Mouse (Mus musculus) kidney, postnatal 10 days (tissue): ENCODE measurements around the gene AI481877.

ENCODE experiments used
- DNase-seq: peaks from one replicate; pipeline ENCODE4 v3.0.0; 2021; ENCODE audit warnings: mixed read lengths

The AI481877 gene

DNA sequence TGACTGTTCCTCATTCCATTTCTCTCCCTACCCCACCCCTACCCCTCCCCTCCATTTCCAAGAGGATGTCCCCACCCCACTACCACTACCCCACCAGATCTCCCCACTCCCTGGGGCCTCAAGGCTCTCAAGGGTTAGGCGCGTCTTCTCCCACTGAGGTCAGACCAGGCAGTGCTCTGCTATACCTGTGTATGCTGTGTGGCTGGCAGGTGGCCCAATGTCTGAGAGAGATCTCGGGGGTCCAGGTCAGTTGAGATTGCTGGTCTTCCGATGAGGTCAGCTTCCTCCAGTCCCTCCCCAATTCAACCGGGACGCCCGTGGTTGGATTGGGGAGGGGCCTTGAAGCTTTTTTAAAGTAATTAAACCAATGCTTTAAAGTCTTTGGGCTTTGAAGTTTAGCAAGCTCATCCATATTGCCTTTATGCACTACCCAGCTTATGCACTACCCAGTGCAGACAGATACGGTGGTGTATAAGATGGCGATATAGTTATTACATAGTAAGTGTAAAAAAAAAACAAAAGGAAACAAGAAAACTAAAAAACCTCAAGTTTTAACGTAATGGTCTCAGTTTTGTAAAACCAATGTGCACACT is 104.4 kb downstream of the AI481877 start:
- peak; percentile 21 for DNase-seq

DNA sequence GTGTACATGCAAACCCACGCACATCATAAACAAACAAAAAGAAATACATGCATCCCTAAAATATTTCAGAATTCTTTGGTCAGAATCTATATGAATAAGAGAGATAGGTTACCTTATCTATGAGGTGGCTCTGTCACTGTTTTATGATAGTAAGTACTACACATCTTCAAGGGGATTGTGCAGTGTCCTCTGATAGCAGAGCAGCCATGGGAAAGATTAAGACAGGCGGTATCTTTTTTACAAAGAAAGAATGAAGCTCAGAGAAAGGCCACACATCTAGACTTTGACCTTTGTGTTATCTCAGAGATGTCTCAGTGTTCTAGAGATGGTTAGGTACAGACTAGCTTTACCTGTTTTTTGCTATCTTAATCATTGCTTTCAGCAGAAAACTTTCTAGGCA is 121.9 kb downstream of the AI481877 start:
- no peak for DNase-seq

GRCm38 (mm10) chr4:59015181-59015580 is 123.6 kb downstream of the AI481877 start:
- DNase-seq: no peak

DNA sequence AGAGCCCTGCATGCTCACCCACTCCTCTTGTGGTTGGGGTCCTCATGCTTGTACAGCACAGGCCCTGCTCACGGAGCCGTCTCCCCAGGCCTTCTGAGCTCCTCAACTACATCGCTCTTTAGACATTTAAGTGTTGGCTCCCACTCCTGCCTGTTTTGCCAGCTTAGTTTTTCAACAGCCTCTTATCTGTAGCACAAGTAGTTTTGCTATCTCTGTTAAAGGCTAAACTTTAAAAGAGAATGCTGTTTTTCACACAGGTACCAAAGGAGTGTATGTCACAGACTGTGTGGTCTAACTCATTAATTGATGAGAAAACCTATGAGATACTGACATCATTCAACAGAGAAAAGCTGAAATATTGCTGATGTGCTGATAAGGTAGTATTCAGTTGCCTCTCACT is 127.3 kb downstream of the AI481877 start:
- no peak for DNase-seq

GRCm38 (mm10) chr4:59009696-59010095 is 129.1 kb downstream of the AI481877 start:
- no peak for DNase-seq

DNA sequence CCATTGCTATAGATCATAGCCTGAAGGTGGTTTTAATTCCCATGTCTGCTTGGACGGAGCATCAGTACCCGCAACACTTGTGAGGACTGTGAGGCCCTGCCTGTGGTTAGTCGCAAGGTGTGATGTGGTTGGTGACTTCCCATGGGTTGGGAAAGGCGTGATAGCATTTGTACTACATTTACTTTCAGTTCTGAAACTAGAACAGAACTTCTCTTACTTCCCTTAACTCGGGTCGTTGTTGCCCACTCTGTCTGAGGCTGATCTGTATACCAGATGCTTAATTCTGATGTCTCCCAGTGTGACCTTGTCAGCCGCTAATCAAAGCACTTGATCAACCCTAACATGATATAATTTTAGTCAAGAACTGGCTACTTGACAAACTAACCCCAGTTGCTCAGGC is 129.6 kb downstream of the AI481877 start:
- no peak for DNase-seq

DNA sequence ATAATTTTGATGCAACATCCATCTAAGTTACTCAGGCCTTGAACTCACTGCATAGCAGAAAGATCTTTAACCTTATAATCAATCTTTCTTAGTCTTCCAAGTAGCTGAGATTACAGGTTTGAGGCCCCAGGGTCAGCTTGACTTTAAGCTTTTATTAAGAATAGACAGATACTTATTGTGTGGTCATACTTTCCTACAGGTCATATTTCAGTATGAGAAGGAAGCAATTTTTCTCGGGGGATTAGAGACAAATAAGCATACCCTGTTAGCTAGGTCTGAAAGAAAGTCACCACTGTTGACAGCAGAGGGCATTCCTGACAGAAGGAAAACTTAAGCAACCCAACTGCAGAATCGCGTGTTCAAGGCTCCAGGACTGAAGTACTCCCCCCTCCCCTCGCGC is 130.8 kb downstream of the AI481877 start:
- no peak for DNase-seq

GRCm38 (mm10) chr4:59007016-59007415 is 131.8 kb downstream of the AI481877 start:
- DNase-seq: no peak

DNA sequence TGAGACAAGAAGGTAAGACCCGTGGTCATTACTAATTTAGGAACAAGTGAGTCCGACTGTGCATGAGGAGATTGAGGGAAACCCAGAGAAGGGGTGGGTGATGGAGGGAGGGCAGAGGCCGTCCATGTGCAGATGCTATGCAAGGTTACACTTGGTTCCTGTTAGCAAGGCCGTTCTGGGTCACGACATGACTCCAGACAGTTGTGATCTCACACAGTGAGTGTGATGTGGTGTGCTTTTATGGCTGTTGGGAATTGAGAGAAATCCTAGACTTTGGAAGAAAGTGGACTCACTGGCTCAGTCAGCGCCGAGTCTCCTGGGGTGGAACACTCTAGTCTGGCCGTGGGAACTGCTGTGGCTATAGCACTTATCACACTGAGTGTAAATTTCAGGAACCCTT is 132.6 kb downstream of the AI481877 start:
- no peak for DNase-seq

GRCm38 (mm10) chr4:59003806-59004200 is 135.0 kb downstream of the AI481877 start:
- no peak for DNase-seq

DNA sequence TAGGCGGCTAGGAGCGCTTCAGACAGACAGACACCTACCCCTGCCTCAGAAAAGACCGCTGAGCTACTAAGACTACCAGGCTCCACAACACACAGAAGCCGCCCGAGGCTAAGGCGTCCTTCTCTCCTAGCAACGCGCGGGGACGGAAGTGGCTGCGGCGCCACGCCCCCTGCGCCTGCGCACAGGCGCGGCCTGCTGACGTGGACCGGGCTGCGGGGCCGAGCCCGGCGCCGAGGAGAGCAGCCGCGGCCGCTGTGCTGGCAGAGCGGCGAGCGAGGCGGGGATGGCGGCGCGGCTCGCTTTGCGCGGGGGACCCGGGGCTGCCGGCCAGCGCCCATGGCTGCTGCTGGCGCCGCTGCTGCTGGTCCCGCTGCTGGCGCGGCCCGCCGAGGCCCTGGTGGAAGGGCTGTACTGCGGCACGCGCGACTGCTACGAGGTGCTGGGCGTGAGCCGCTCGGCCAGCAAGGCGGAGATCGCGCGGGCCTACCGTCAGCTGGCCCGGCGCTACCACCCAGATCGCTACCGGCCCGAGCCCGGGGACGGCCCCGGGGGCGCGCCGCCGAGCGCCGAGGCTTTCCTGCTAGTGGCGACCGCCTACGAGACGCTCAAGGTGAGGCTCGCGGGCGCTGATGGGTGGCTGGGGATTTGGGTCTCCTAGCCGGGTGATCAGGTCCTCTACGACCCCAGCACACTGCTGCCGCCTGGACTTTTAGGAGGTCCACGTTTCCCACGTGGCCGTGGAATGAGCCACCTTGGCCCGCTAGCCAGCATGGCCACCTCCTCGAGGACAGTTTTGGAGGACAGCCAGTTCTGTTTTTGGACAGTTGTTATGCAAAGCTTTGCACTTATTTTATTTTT is 135.6 kb downstream of the AI481877 start, which contains the start of gene Gm20503:
TSS of gene Gm20503 (plus strand) at position 263 of the 858 bp plus-strand sequence.
- peak; percentile 96 for DNase-seq

DNA sequence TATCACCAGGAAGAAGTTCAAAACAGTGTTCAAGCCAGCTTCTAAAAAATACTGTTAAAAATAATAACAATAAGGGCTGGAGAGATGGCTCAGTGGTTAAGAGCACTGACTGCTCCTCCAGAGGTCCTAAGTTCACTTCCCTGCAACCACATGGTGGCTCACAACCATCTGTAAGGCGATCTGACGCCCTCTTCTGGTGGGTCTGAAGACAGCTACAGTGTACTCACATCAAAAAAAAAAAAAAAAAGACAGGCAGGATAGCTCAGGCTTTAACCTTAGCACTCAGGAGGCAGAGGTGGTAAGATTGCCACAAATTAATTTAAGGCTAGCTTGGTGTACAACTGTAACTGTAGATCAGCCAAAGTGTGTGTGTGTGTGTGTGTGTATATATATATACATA is 138.2 kb downstream of the AI481877 start:
- peak; percentile 35 for DNase-seq

- peak; percentile 87 for DNase-seq
Measured at GRCm38 (mm10) chr4:58999686-59000085, 139.1 kb downstream of the AI481877 start.

DNA sequence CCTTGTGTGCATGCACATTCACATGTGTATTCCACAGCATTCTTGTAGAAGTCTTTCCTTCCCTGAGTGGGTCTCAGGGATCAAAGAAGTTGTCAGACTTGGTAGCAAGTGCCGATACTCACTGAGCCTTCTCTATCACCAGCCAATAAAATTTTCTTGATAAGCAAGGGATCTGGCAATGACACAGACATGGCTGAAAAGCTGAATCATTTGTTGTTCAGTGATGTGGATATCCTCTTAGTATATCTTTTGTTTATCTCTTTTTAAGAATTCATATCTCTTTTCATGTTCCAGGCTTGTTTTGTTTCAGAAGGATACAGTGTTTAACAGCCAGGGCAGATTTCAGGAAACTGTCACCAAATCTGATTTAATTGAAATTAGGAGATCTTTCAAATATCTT is 140.1 kb downstream of the AI481877 start:
- no peak for DNase-seq

- DNase-seq: peak; percentile 63
Measured at GRCm38 (mm10) chr4:58997081-58997480, 141.7 kb downstream of the AI481877 start.

DNA sequence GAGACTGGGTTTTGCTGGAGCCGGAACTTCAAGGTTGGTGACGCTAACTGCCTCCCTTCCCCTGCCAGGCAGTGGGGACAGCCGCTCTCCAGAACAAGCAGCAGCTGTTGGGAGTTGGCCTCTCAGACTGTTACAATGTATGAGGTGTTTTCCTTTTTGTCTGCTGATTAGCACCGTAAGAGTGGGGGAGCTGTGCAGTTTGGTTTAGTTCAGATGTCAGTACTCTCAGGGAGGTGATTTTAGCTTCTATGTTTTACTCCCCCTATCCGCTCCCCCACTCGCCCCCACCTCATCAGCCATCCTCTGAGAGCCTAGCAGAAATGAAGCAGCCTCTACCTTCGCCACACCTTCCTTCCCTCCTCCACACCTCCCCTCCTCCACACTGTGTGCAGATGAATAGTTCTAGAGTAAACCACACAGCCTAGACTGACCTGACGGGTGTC is 143.5 kb downstream of the AI481877 start:
- DNase-seq: no peak

DNA sequence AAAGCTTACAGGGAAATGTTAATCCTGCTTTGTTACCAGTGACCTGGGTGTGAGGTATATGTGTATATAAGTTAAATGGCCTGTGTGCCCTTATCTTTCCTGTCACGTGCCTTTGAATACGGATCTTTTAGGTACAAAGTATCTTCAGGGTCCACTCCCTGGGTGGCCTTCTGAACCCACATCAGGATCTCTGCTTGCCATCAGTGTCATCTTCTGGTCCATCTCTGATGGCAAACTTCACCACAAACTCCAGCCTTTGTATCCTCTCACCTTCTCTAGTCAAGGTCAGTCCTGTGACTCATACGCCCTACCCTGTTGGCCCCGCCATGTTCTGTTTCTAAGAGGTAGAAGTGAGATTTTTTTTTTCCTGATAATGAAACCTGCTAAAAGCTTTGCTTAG is 144.0 kb downstream of the AI481877 start, which contains the start of gene Dnajc25:
TSS of gene Dnajc25 (plus strand) at position 301 of the 400 bp plus-strand sequence.
- no peak for DNase-seq
